In the genomic region with DNA sequence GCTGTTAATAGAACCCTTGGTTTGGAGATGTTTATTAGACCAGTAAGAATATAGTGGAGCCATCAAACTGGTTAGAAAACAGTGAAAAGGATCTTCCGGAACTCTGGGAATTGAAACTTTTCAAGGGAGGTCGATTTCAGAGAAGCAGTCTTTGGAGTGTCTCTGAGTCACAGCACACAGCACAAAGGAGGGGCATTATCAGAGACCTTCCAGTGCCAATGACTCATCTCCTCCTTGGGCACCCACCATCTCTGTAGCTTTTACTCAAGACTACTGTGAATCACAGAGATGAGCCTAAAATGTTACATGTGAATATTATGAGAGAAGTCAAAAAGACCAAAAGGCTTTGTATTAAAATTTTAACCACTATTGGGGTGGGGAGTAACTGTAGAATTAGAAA, we compare ENCODE assay signal across 16 mouse cellular contexts.
"Had no signal": no experiment of that assay in that cellular context is flagged by ENCODE, and none has a peak within 500 bp of the region (broad histone marks: within the 10 kb centered on the region; RNA-seq: fewer than 3 reads in every experiment).

No protein-coding gene starts in this region.

- H3K4me2 ChIP-seq: liver, embryonic 13.5 days; midbrain, embryonic 12.5 days; midbrain, embryonic 15.5 days; neural tube, embryonic 12.5 days; neural tube, embryonic 15.5 days had no signal

- ATAC-seq: midbrain, embryonic 15.5 days had no signal

- H3K9me3 ChIP-seq: liver, embryonic 13.5 days; midbrain, embryonic 12.5 days; midbrain, embryonic 15.5 days; neural tube, embryonic 12.5 days; neural tube, embryonic 15.5 days had no signal

- H3K27me3 ChIP-seq: liver, embryonic 13.5 days; midbrain, embryonic 12.5 days; midbrain, embryonic 15.5 days; neural tube, embryonic 12.5 days; neural tube, embryonic 15.5 days had no signal

- H3K4me1 ChIP-seq: liver, embryonic 13.5 days; midbrain, embryonic 12.5 days; midbrain, embryonic 15.5 days; neural tube, embryonic 12.5 days; neural tube, embryonic 15.5 days had no signal

- H3K4me3 ChIP-seq: layer of hippocampus, adult 2 months; left cerebral cortex, adult 2 months; liver, embryonic 13.5 days; midbrain, embryonic 12.5 days; midbrain, embryonic 15.5 days; neural tube, embryonic 12.5 days; neural tube, embryonic 15.5 days had no signal

- H3K36me3 ChIP-seq: liver, embryonic 13.5 days; midbrain, embryonic 12.5 days; midbrain, embryonic 15.5 days; neural tube, embryonic 12.5 days; neural tube, embryonic 15.5 days had no signal

- H3K27ac ChIP-seq: kidney, postnatal 0 days; layer of hippocampus, adult 2 months; left cerebral cortex, adult 2 months; liver, embryonic 13.5 days; midbrain, embryonic 12.5 days; midbrain, embryonic 15.5 days; neural tube, embryonic 12.5 days; neural tube, embryonic 15.5 days had no signal

- DNase-seq: kidney, postnatal 25 days; layer of hippocampus, adult 9-11 months; liver, embryonic 13.5 days; lung, adult 2 months; lung, postnatal 14 days; lung, postnatal 4 days; right cerebral cortex, postnatal 25 days; thymus, adult 18-20 months; thymus, postnatal 4 days had no signal

- H3K9ac ChIP-seq: liver, embryonic 13.5 days; midbrain, embryonic 12.5 days; midbrain, embryonic 15.5 days; neural tube, embryonic 12.5 days; neural tube, embryonic 15.5 days had no signal
